In the genomic region with DNA sequence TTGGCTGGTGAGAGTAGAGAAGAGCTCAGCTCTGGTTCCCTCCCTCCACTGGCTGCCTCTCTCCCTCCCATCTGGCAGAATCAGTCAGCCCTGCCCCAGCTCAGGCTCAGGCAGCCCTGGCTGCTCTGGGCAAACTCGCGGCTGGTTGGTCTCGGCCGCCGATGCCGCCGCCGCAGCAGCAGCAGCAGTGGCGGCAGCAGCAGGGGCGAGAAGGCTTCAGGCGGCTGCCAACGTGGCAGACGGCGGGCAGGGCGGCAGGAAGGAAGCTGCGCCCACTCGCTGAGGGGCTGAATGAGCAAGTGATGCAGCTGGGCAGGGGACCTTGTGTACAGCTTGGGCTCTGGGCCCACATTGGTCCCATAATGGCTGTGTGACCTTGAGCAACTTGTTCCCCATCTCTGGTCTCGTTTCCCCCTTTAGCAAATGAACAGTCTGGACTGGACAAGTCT, we compare ENCODE assay signal across 9 mouse cellular contexts. TPM values are rescaled to one million over a fixed set of nuclear protein-coding genes. Genes with fewer than 3 reads are reported as not detected.
DNase-seq lines count a peak whose midpoint lies in the region; ATAC-seq lines count a peak whose summit lies in the region.
"Had no signal": no experiment of that assay in that cellular context is flagged by ENCODE, and none has a peak within 500 bp of the region (broad histone marks: within the 10 kb centered on the region; RNA-seq: fewer than 3 reads in every experiment).

No protein-coding gene starts in this region.

- H3K27me3 ChIP-seq in forebrain, embryonic 11.5 days (ENCODE audit: control insufficient read depth, insufficient read depth, low read length), result peaks cover 2% of the 10 kb centered on the region; the same call in 1 of the 2 replicates
- peaks cover 48% of the 10 kb centered on the region for H3K27me3 ChIP-seq in hindbrain, embryonic 10.5 days (ENCODE audit: insufficient read depth, poor library complexity, severe bottlenecking)
- H3K27me3 ChIP-seq: CH12.LX had no signal

- H3K4me1 ChIP-seq in forebrain, embryonic 11.5 days (replicated peaks; ENCODE audit: control insufficient read depth, insufficient read depth, low read length), result peaks cover 22% of the 10 kb centered on the region
- peaks cover 67% of the 10 kb centered on the region for H3K4me1 ChIP-seq in hindbrain, embryonic 10.5 days (replicated peaks)

- peak overlapping the region; percentile 53; the same call in 1 of the 2 replicates for H3K27ac ChIP-seq in forebrain, embryonic 11.5 days (ENCODE audit: low read depth, low read length)
- peak overlapping the region; percentile 89 for H3K27ac ChIP-seq in hindbrain, embryonic 10.5 days

- no peak for DNase-seq in cerebellum, adult 9-10 months
- DNase-seq in Muller cell, postnatal 12 days (ENCODE audit: inconsistent ontology term), result peak; percentile 80
- no peak for DNase-seq in forebrain, embryonic 11.5 days (ENCODE audit: low spot score)
- peak; percentile 52 for DNase-seq in hindbrain, embryonic 10.5 days (ENCODE audit: low spot score)
- DNase-seq in left cerebral cortex, postnatal 14 days (ENCODE audit: low spot score in 2 of 2), result peak; percentile 51 to 69
- DNase-seq in spleen, postnatal 4 days (ENCODE audit: low spot score in 2 of 2), result peak; percentile 62 to 76

- H3K4me3 ChIP-seq in forebrain, embryonic 11.5 days (ENCODE audit: low read depth, low read length), result no peak overlapping the region
- H3K4me3 ChIP-seq in hindbrain, embryonic 10.5 days, result peak overlapping the region; percentile 36

- no peaks in the 10 kb centered on the region for H3K9me3 ChIP-seq in forebrain, embryonic 11.5 days (ENCODE audit: control insufficient read depth, low read length)
- no peaks in the 10 kb centered on the region for H3K9me3 ChIP-seq in hindbrain, embryonic 10.5 days

- H3K9ac ChIP-seq in forebrain, embryonic 11.5 days (ENCODE audit: low read length), result peak overlapping the region; percentile 47

- 7% methylated on average over 18 of the region's 18 CpGs for WGBS in forebrain, embryonic 11.5 days
- 6% methylated on average over 18 of the region's 18 CpGs for WGBS in hindbrain, embryonic 10.5 days

- H3K4me2 ChIP-seq in forebrain, embryonic 11.5 days (ENCODE audit: low read depth, low read length, severe bottlenecking), result peak overlapping the region; percentile 24; the same call in 1 of the 2 replicates

- H3K36me3 ChIP-seq in forebrain, embryonic 11.5 days (ENCODE audit: control insufficient read depth, insufficient read depth, low read length), result no peaks in the 10 kb centered on the region
- no peaks in the 10 kb centered on the region for H3K36me3 ChIP-seq in hindbrain, embryonic 10.5 days

- ATAC-seq in cerebellum, adult (ENCODE audit: insufficient number of reproducible peaks, low FRiP score, low TSS enrichment), result peak; percentile 43; the same call in 1 of the 2 replicates
- 0 out of 2 replicates have a peak, but pooled peaks have one; percentile 22 for ATAC-seq in forebrain, embryonic 11.5 days (replicated peaks; ENCODE audit: low FRiP score)
- ATAC-seq in megakaryocyte progenitor cell, adult 5-6 weeks (replicated peaks; ENCODE audit: poor library complexity), result peak; percentile 34

- intact Hi-C loops in left cerebral cortex, postnatal 14 days (cut with DNase I), result no loop called here

RNA-seq across cellular contexts. Expression of gene Wasf2, which starts 37.8 kb away (rescaled TPM):
- 28.8 and 33.2 TPM in 2 replicates for polyA plus RNA-seq in forebrain, embryonic 11.5 days (2014; fragmentation: Nextera tagmentation; extraction: Ambion mirVana)
- 42.1 and 67.1 TPM in 2 replicates for polyA plus RNA-seq in hindbrain, embryonic 10.5 days (2016; fragmentation: Nextera tagmentation; extraction: Ambion mirVana)
- 10 to 100 TPM; 27.3 to 34.8 TPM for total RNA-seq in left cerebral cortex, postnatal 14 days (2021)
- total RNA-seq in megakaryocyte progenitor cell, adult 5-6 weeks (2015), result 124 and 135 TPM in 2 replicates
- total RNA-seq in megakaryocyte progenitor cell, adult 5-6 weeks (2017), result 24.7 and 35.1 TPM in 2 replicates

Comparison
In these comparisons a context has a peak if more than half of its experiments do, and no peak if none do; other contexts are left out.
1. DNase-seq: peak in Muller cell, postnatal 12 days (single experiment), hindbrain, embryonic 10.5 days (single experiment), left cerebral cortex, postnatal 14 days (2 of 2) and spleen, postnatal 4 days (2 of 2); none in cerebellum, adult 9-10 months (single experiment) and forebrain, embryonic 11.5 days (single experiment).
2. Peak in every context shown above with its lines, with median percentiles within 50 percentile points of each other: ATAC-seq.